Mouse (Mus musculus): ENCODE data around the gene Fam129b. TPM values are rescaled to one million over a fixed set of nuclear protein-coding genes. Genes with fewer than 3 reads are reported as not detected.

Gene Fam129b
- polyA plus RNA-seq, 1 experiment = 27.2 TPM

- H3K4me1 ChIP-seq (ENCODE audit: control insufficient read depth, insufficient read depth, insufficient read length, low read length) = peaks cover 5% of the 10 kb centered on the region
- H3K27ac ChIP-seq (ENCODE audit: insufficient read depth, low read depth, low read length) = peak within 1 kb of the TSS; percentile 50
- H3K27me3 ChIP-seq (ENCODE audit: control insufficient read depth, insufficient read depth, low read length) = no peaks in the 10 kb centered on the region
- H3K4me3 ChIP-seq (ENCODE audit: low read depth, low read length) = peak within 1 kb of the TSS; percentile 73
- 1% methylated on average over 55 of the region's 55 CpGs for WGBS
- TF ChIP-seq POLR2A (IDR thresholded peaks at IDR 0.05; ENCODE audit: low read depth, low read length) (peak; percentile 76), CTCF (IDR thresholded peaks at IDR 0.05; ENCODE audit: extremely low read depth, insufficient read length, insufficient replicate concordance, low read depth, low read length) (no peak)
- peaks cover 32% of the 10 kb centered on the region for H3K36me3 ChIP-seq (ENCODE audit: control insufficient read depth, insufficient read depth, low read length)
These were observed 85.5 kb downstream of the Fam129b start, which contains the start of the genes Rpl12 and Lrsam1 for GRCm38 (mm10) chr2:32961192-32961995. Gene Rpl12, plus strand, starts transcription at chr2:32961559. Gene Lrsam1, minus strand, starts transcription at chr2:32961614.

- H3K4me1 ChIP-seq (ENCODE audit: control insufficient read depth, insufficient read depth, insufficient read length, low read length) = peaks cover 5% of the 10 kb centered on the region
- H3K27me3 ChIP-seq (ENCODE audit: control insufficient read depth, insufficient read depth, low read length) = no peaks in the 10 kb centered on the region
- WGBS = under 1% methylated on average over 33 of the region's 33 CpGs
- H3K27ac ChIP-seq (ENCODE audit: insufficient read depth, low read depth, low read length) = peak overlapping the region; percentile 50
- no peak for TF ChIP-seq CTCF (IDR thresholded peaks at IDR 0.05; ENCODE audit: extremely low read depth, insufficient read length, insufficient replicate concordance, low read depth, low read length)
- no peak for TF ChIP-seq POLR2A (IDR thresholded peaks at IDR 0.05; ENCODE audit: low read depth, low read length)
- H3K36me3 ChIP-seq (ENCODE audit: control insufficient read depth, insufficient read depth, low read length) = peaks cover 32% of the 10 kb centered on the region
- H3K4me3 ChIP-seq (ENCODE audit: low read depth, low read length) = peak overlapping the region; percentile 73
These were observed 86.4 kb downstream of the Fam129b start for GRCm38 (mm10) chr2:32962062-32962874.

GRCm38 (mm10) chr2:32962875-32963220 lies 86.9 kb downstream of the Fam129b start:
- H3K4me3 ChIP-seq (ENCODE audit: low read depth, low read length) = peak overlapping the region; percentile 73
- peaks cover 5% of the 10 kb centered on the region for H3K4me1 ChIP-seq (ENCODE audit: control insufficient read depth, insufficient read depth, insufficient read length, low read length)
- WGBS = 6% methylated on average over 9 of the region's 9 CpGs
- peaks cover 28% of the 10 kb centered on the region for H3K36me3 ChIP-seq (ENCODE audit: control insufficient read depth, insufficient read depth, low read length)
- TF ChIP-seq POLR2A (IDR thresholded peaks at IDR 0.05; ENCODE audit: low read depth, low read length) (no peak), CTCF (IDR thresholded peaks at IDR 0.05; ENCODE audit: extremely low read depth, insufficient read length, insufficient replicate concordance, low read depth, low read length) (no peak)
- 0 out of 2 replicates have a peak overlapping the region, but pooled peaks have one; percentile 28 for H3K27ac ChIP-seq (ENCODE audit: insufficient read depth, low read depth, low read length)
- H3K27me3 ChIP-seq (ENCODE audit: control insufficient read depth, insufficient read depth, low read length) = no peaks in the 10 kb centered on the region

- Histone ChIP-seq H3K4me3 (ENCODE audit: low read depth, low read length) (no peak overlapping the region), H3K36me3 (ENCODE audit: control insufficient read depth, insufficient read depth, low read length) (peaks cover 26% of the 10 kb centered on the region), H3K4me1 (ENCODE audit: control insufficient read depth, insufficient read depth, insufficient read length, low read length) (peaks cover 5% of the 10 kb centered on the region), H3K27ac (ENCODE audit: insufficient read depth, low read depth, low read length) (no peak overlapping the region), H3K27me3 (ENCODE audit: control insufficient read depth, insufficient read depth, low read length) (no peaks in the 10 kb centered on the region)
- no peak for TF ChIP-seq POLR2A (IDR thresholded peaks at IDR 0.05; ENCODE audit: low read depth, low read length)
- no peak for TF ChIP-seq CTCF (IDR thresholded peaks at IDR 0.05; ENCODE audit: extremely low read depth, insufficient read length, insufficient replicate concordance, low read depth, low read length)
- WGBS = 24% methylated on average over 4 of the region's 4 CpGs
These were observed 87.6 kb downstream of the Fam129b start for GRCm38 (mm10) chr2:32963544-32963943.

- TF ChIP-seq CTCF (IDR thresholded peaks at IDR 0.05; ENCODE audit: extremely low read depth, insufficient read length, insufficient replicate concordance, low read depth, low read length) (no peak), POLR2A (IDR thresholded peaks at IDR 0.05; ENCODE audit: low read depth, low read length) (no peak)
- Histone ChIP-seq H3K27ac (ENCODE audit: insufficient read depth, low read depth, low read length) (no peak overlapping the region), H3K36me3 (ENCODE audit: control insufficient read depth, insufficient read depth, low read length) (peaks cover 26% of the 10 kb centered on the region), H3K27me3 (ENCODE audit: control insufficient read depth, insufficient read depth, low read length) (no peaks in the 10 kb centered on the region), H3K4me3 (ENCODE audit: low read depth, low read length) (no peak overlapping the region), H3K4me1 (ENCODE audit: control insufficient read depth, insufficient read depth, insufficient read length, low read length) (peaks cover 5% of the 10 kb centered on the region)
- 39% methylated on average over 1 of the region's 1 CpGs for WGBS
These were observed 88.1 kb downstream of the Fam129b start for GRCm38 (mm10) chr2:32963981-32964380.

- Histone ChIP-seq H3K4me3 (ENCODE audit: low read depth, low read length) (no peak overlapping the region), H3K4me1 (ENCODE audit: control insufficient read depth, insufficient read depth, insufficient read length, low read length) (peaks cover 5% of the 10 kb centered on the region), H3K27me3 (ENCODE audit: control insufficient read depth, insufficient read depth, low read length) (no peaks in the 10 kb centered on the region), H3K36me3 (ENCODE audit: control insufficient read depth, insufficient read depth, low read length) (peaks cover 26% of the 10 kb centered on the region), H3K27ac (ENCODE audit: insufficient read depth, low read depth, low read length) (no peak overlapping the region)
- TF ChIP-seq POLR2A (IDR thresholded peaks at IDR 0.05; ENCODE audit: low read depth, low read length) = no peak
- TF ChIP-seq CTCF (IDR thresholded peaks at IDR 0.05; ENCODE audit: extremely low read depth, insufficient read length, insufficient replicate concordance, low read depth, low read length) = no peak
- WGBS = 38% methylated on average over 10 of the region's 10 CpGs
These were observed 88.9 kb downstream of the Fam129b start for GRCm38 (mm10) chr2:32964659-32965457.
